Mouse (Mus musculus) midbrain, embryonic 16.5 days (tissue): Measurements from ENCODE around the gene Padi4. TPM values are rescaled to one million over a fixed set of nuclear protein-coding genes. Genes with fewer than 3 reads are reported as not detected.

Source experiments
- ATAC-seq: fragments of 200-750 bp; cut with Nextera tagmentation; 2 replicates; pipeline ENCODE4 v1.8.0; 2017; ENCODE audit warnings: moderate TSS enrichment
- H3K27ac ChIP-seq: fragments of 300-500 bp; sonication (generic); 2 replicates; pipeline ENCODE4 v1.5.1; 2014; ENCODE audit warnings: mild to moderate bottlenecking, low read length, mixed read lengths
- H3K27me3 ChIP-seq: fragments of 300-500 bp; sonication (generic); 2 replicates; pipeline ENCODE4 v1.6.1; 2014; ENCODE audit warnings: low read depth, low read length, mixed read lengths; ENCODE audit not compliant: control insufficient read depth, insufficient read depth
- H3K36me3 ChIP-seq: fragments of 300-500 bp; sonication (generic); 2 replicates; pipeline ENCODE4 v1.6.1; 2014; ENCODE audit warnings: mild to moderate bottlenecking, low read length, moderate library complexity, mixed read lengths; ENCODE audit not compliant: control insufficient read depth, insufficient read depth
- H3K4me1 ChIP-seq: fragments of 300-500 bp; sonication (generic); 2 replicates; pipeline ENCODE4 v1.6.1; 2014; ENCODE audit warnings: mild to moderate bottlenecking, low read length, mixed read lengths; ENCODE audit not compliant: control insufficient read depth, insufficient read depth
- H3K4me2 ChIP-seq: fragments of 300-500 bp; sonication (generic); 2 replicates; pipeline ENCODE4 v1.6.1; 2014; ENCODE audit warnings: mild to moderate bottlenecking, low read length, mixed read lengths
- H3K4me3 ChIP-seq: fragments of 300-500 bp; sonication (generic); 2 replicates; pipeline ENCODE4 v1.5.1; 2014; ENCODE audit warnings: low read depth, mild to moderate bottlenecking, low read length, moderate library complexity, mixed read lengths
- H3K9ac ChIP-seq: fragments of 300-500 bp; sonication (generic); 2 replicates; pipeline ENCODE4 v1.6.1; 2014; ENCODE audit warnings: low read depth, low read length, mixed read lengths
- H3K9me3 ChIP-seq: fragments of 300-500 bp; sonication (generic); replicated peaks from 2 replicates; pipeline ENCODE4 v1.6.1; 2014; ENCODE audit warnings: mild to moderate bottlenecking, low read length, mixed read lengths; ENCODE audit not compliant: control insufficient read depth, poor library complexity, severe bottlenecking
- WGBS: fragments of 180-500 bp; shearing (Covaris S2); extraction: QIAGEN DNeasy Blood & Tissue Kit; methylation state at CpG from one replicate; pipeline ENCODE4 v1.1.7; 2014; 5-methylcytosine and 5-hydroxymethylcytosine counted together
- polyA plus RNA-seq: library from polyadenylated mRNA; unstranded; fragments of >200 nt; fragmentation: Nextera tagmentation; extraction: Ambion mirVana; gene quantifications from 2 replicates; pipeline ENCODE4 v1.2.1, GENCODE M21; 2015

Gene Padi4
- polyA plus RNA-seq, 1 experiment from 2014 or later = 0.25 TPM

- no peaks in the 10 kb centered on the region for H3K27me3 ChIP-seq
- no peak overlapping the region for H3K4me2 ChIP-seq
- H3K4me1 ChIP-seq = 0 out of 2 replicates have a peak, but pooled peaks cover 2% of the 10 kb centered on the region
- H3K27ac ChIP-seq = no peak overlapping the region
- no peak overlapping the region for H3K9ac ChIP-seq
- 92% methylated on average over 5 of the region's 5 CpGs for WGBS
- H3K4me3 ChIP-seq = no peak overlapping the region
- H3K9me3 ChIP-seq = no peaks in the 10 kb centered on the region
- H3K36me3 ChIP-seq = peaks cover 49% of the 10 kb centered on the region
- no peak for ATAC-seq
Observed at GRCm38 (mm10) chr4:140720091-140720490, 53.9 kb downstream of the Padi4 start.

GRCm38 (mm10) chr4:140718436-140718835, 55.6 kb downstream of the Padi4 start:
- H3K36me3 ChIP-seq = peaks cover 50% of the 10 kb centered on the region

DNA sequence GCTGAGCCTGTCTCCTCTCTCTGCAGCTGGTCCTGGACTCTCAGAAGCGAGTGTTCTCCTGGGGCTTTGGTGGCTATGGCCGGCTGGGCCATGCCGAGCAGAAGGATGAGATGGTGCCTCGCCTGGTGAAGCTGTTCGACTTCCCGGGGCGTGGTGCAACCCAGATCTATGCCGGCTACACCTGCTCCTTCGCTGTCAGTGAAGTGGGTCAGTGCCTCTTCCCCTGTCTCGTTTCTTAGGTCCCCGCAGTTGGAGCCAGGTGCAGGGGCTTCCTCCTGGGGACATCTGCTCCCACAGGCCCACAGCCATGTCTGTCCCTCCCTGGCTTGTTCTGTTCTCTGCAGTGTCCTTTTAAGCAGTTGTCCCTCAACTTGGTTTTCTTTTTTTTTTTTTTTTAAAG, 57.0 kb downstream of the Padi4 start:
- ATAC-seq = no peak
- peaks cover 6% of the 10 kb centered on the region for H3K4me1 ChIP-seq
- H3K4me2 ChIP-seq = no peak overlapping the region
- no peak overlapping the region for H3K9ac ChIP-seq
- WGBS = 91% methylated on average over 11 of the region's 11 CpGs
- H3K27me3 ChIP-seq = no peaks in the 10 kb centered on the region
- H3K9me3 ChIP-seq = no peaks in the 10 kb centered on the region
- peaks cover 61% of the 10 kb centered on the region for H3K36me3 ChIP-seq
- H3K4me3 ChIP-seq = no peak overlapping the region
- H3K27ac ChIP-seq = no peak overlapping the region

More at GRCm38 (mm10) chr4:140718436-140718835, 55.6 kb downstream of the Padi4 start:
- WGBS = 94% methylated on average over 9 of the region's 9 CpGs
- no peaks in the 10 kb centered on the region for H3K9me3 ChIP-seq
- no peaks in the 10 kb centered on the region for H3K27me3 ChIP-seq
- no peak overlapping the region for H3K27ac ChIP-seq
- no peak overlapping the region for H3K4me2 ChIP-seq
- H3K4me1 ChIP-seq = peaks cover 3% of the 10 kb centered on the region
- H3K4me3 ChIP-seq = no peak overlapping the region
- no peak for ATAC-seq
- no peak overlapping the region for H3K9ac ChIP-seq

DNA sequence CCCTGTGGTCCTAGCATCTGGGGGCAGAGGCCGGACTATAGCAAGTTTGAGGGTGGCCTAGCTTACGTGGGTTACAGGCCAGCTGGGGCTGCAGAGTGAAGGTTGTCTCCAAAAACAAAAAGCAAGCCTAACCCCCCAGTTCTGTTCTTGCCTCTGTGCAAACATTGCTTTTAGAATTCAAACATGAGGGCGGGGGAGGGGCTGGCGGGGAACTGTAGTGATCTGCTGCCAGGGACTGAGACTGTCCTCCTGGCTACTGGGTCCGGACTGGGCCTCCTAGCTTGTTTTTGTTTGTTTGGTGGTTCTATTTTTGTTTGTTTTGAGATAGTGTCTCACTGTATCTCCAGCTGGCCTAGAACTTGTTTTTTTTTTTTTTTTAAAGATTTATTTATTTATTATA, 59.5 kb downstream of the Padi4 start:
- ATAC-seq = peak; percentile 5; the same call in 1 of the 2 replicates
- Histone ChIP-seq H3K9me3 (no peaks in the 10 kb centered on the region), H3K4me2 (no peak overlapping the region), H3K36me3 (peaks cover 47% of the 10 kb centered on the region), H3K27ac (peak overlapping the region; percentile 23), H3K4me1 (peaks cover 6% of the 10 kb centered on the region), H3K27me3 (no peaks in the 10 kb centered on the region), H3K9ac (no peak overlapping the region), H3K4me3 (no peak overlapping the region)
- WGBS = 81% methylated on average over 5 of the region's 5 CpGs

DNA sequence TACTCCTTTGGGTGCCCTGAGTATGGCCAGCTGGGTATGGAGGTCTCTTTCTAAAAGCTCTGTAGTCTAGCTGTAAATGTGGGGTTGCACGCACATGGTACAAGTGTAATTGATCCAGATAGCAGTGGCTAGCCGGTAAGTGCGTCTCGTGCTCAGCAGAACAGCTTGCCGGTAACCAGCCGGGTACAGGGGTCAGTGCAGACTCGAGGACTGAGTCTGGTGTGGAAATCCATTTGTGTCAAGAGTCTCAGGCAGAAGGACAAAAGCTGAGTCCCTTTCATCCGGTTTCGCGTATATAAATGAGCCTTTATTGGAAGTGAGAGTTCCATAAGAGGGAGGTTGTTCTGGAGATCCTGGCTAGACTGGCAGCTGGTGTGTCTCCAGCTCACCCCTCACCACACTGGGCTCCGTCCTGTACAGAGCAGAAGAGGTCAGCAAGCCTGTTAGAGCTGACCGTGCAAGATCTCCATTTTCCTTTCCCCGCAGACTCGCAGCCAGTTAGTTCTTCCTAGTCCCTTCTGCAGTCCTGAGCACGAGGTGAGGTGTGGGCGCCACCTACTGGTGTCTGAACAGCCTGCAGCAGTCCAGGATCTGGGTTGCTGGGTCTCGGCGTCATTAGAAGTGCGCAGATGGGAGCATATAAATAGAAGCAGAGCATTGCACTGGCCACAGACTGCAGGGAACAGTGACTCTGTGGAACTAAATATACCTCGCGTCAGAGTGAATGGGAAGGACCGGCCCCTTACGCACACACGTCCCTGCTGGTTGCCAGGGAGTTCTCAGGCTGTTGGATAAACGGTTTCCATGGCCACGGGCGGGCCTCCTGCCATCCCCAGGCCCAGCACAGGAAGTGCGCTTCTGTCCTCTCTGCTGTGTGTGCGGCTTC, 60.3 kb downstream of the Padi4 start:
- H3K9ac ChIP-seq = peak overlapping the region; percentile 15; the same call in 1 of the 2 replicates
- H3K9me3 ChIP-seq = no peaks in the 10 kb centered on the region
- ATAC-seq = peak; percentile 91
- peak overlapping the region; percentile 23 for H3K27ac ChIP-seq
- WGBS = 24% methylated on average over 29 of the region's 29 CpGs
- peaks cover 6% of the 10 kb centered on the region for H3K4me1 ChIP-seq
- no peak overlapping the region for H3K4me3 ChIP-seq
- H3K27me3 ChIP-seq = no peaks in the 10 kb centered on the region
- no peak overlapping the region for H3K4me2 ChIP-seq
- H3K36me3 ChIP-seq = peaks cover 51% of the 10 kb centered on the region

DNA sequence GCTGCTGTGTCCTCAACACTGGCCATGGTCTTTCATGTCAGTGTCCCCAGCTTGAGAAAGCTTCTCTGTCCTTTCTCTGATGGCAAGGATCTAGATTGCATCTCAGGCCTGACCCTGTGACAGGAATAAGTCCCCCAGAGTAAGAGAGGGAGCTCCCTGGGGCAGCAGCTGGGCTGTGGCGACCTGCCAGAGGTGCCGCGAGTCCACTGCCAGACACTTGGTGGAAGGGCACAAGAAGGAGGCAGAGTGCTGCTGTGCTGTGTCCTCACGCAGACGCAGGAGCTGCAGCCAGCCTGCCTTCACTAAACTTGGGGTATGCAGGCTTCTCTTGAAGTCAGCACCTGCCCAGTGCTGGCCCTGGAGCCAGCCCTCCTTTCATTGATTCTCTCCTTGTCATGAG, 62.7 kb downstream of the Padi4 start:
- H3K4me3 ChIP-seq = no peak overlapping the region
- peaks cover 40% of the 10 kb centered on the region for H3K36me3 ChIP-seq
- peaks cover 6% of the 10 kb centered on the region for H3K4me1 ChIP-seq
- H3K4me2 ChIP-seq = no peak overlapping the region
- no peak overlapping the region for H3K27ac ChIP-seq
- H3K9me3 ChIP-seq = no peaks in the 10 kb centered on the region
- H3K27me3 ChIP-seq = no peaks in the 10 kb centered on the region
- ATAC-seq = no peak
- 78% methylated on average over 5 of the region's 5 CpGs for WGBS
- no peak overlapping the region for H3K9ac ChIP-seq

GRCm38 (mm10) chr4:140710781-140711180, 63.3 kb downstream of the Padi4 start:
- H3K36me3 ChIP-seq = peaks cover 35% of the 10 kb centered on the region
- H3K27me3 ChIP-seq = no peaks in the 10 kb centered on the region

GRCm38 (mm10) chr4:140709617-140710016, 64.4 kb downstream of the Padi4 start:
- 88% methylated on average over 10 of the region's 10 CpGs for WGBS
- H3K4me1 ChIP-seq = peaks cover 10% of the 10 kb centered on the region
- H3K9me3 ChIP-seq = no peaks in the 10 kb centered on the region
- peaks cover 28% of the 10 kb centered on the region for H3K36me3 ChIP-seq
- H3K27ac ChIP-seq = no peak overlapping the region
- no peak overlapping the region for H3K4me3 ChIP-seq
- no peak overlapping the region for H3K4me2 ChIP-seq
- H3K9ac ChIP-seq = no peak overlapping the region
- H3K27me3 ChIP-seq = no peaks in the 10 kb centered on the region
- ATAC-seq = no peak

More at GRCm38 (mm10) chr4:140710781-140711180, 63.3 kb downstream of the Padi4 start:
- H3K9ac ChIP-seq = no peak overlapping the region
- no peak overlapping the region for H3K4me3 ChIP-seq
- 74% methylated on average over 10 of the region's 10 CpGs for WGBS
- no peak overlapping the region for H3K27ac ChIP-seq
- ATAC-seq = no peak
- H3K4me2 ChIP-seq = no peak overlapping the region
- H3K9me3 ChIP-seq = no peaks in the 10 kb centered on the region
- H3K4me1 ChIP-seq = peaks cover 6% of the 10 kb centered on the region

DNA sequence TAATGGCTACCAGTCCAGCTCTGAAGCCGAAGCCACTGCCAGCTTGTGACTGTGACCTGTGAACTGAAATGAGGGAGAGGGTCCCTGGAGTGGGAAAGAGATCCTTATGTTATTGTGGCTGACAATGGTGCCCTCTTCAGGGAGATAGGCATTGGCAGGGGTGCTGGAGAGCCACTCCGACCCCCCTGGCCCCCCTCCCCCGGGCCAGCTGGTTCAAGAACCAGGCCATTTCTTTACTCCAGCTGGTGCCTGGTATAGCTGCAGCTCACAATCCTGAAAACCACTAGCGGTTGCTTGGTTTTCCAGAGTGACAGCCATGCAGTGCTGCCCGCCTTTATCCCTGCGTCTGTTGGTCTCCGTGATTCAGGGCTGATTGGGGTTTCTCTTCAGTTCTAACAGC, 64.9 kb downstream of the Padi4 start:
- Histone ChIP-seq H3K27me3 (no peaks in the 10 kb centered on the region), H3K4me2 (no peak overlapping the region), H3K4me3 (no peak overlapping the region), H3K36me3 (peaks cover 28% of the 10 kb centered on the region), H3K27ac (no peak overlapping the region), H3K4me1 (peaks cover 15% of the 10 kb centered on the region), H3K9me3 (no peaks in the 10 kb centered on the region), H3K9ac (no peak overlapping the region)
- 69% methylated on average over 7 of the region's 7 CpGs for WGBS
- no peak for ATAC-seq
